Mouse (Mus musculus): ENCODE measurements around the gene Rcan1.

The Rcan1 gene

GRCm38 (mm10) chr16:92468459-92468858 is 2.2 kb downstream of the Rcan1 start:
- DNase-seq (ENCODE audit: low spot score): no peak

- DNase-seq (ENCODE audit: low spot score): no peak
Measured at GRCm38 (mm10) chr16:92467041-92467440, 3.6 kb downstream of the Rcan1 start.

GRCm38 (mm10) chr16:92465642-92466526 is 4.8 kb downstream of the Rcan1 start:
- peak; percentile 99 for DNase-seq (ENCODE audit: low spot score)

DNA sequence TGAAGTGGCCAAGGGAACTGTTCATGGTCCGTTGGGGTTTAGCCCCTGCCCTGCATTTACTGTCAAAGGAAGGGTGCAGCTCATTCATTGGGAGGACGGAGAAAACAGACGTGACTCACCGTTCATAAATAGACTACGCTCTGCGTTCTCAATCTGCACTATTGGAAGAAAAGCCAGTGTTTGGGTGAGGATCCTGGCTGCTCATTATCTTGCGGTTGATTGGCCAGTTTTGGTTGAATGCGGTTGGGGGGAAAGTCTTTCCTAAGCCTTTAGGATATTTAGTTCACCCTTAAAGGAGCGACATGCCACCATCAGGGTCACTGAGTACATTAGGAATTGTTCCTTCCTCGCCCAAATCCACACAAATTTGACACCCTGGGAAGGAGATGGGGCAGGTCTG is 5.4 kb downstream of the Rcan1 start:
- DNase-seq (ENCODE audit: low spot score): no peak

- no peak for DNase-seq (ENCODE audit: low spot score)
Measured at GRCm38 (mm10) chr16:92464390-92464972, 6.2 kb downstream of the Rcan1 start.

DNA sequence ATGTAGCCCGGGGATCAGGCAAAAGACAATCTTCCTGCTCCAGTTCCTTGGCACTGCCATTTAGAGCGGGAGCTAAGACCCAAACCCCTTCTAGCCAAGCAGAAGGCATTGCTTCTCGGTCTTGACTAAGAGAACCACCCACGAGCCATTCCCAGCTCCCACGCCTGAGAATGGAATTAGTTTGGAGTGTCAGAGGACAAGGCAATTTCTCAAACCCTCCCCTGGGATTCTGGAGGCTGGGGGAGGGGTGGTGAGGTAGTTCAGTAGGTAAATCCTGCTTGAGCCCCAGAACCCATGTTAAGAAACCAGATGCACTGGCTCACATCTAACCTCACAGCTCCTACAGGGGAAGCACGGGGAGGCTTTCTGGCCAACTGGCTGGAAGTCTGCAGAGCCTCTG is 9.3 kb downstream of the Rcan1 start:
- DNase-seq (ENCODE audit: low spot score): no peak

DNA sequence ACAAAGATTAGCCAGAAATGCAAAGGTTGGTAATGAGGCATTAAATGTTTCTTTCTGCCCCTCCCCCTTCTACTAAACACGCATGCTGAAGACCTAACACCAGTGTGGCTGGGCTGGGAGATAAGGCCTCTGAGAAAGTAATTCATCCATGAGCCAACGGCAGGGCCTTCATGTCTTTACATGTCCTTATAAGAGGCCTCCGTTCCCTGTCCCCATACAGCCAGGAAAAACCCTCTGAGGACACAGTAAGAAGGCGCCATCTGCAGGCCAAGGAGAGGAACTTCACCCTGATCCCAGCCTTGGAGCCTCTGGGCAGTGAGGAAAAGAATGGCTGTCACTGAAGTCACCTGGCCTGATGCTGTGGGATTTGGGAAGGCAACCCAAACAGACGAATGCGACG is 13.1 kb downstream of the Rcan1 start:
- DNase-seq (ENCODE audit: low spot score): peak; percentile 68

DNA sequence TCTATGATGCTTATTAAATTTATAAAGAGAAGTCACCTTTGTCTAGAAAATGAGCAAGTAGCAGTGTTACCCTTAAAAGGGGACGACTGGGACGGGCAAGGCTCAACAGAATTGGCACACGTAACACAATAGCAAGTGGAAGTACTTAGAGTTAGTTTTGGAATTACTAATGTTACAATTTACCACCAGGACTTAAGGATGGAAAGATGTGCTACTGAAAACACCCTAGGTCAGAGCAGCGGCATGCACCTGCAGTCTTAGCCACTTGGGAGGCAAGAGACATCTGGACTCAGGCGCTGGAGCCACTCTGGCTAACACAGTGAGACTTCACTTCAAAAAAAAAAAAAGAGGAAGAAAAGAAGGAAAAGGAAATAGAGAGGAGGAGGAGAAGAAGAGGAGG is 14.7 kb downstream of the Rcan1 start:
- DNase-seq (ENCODE audit: low spot score): no peak

DNA sequence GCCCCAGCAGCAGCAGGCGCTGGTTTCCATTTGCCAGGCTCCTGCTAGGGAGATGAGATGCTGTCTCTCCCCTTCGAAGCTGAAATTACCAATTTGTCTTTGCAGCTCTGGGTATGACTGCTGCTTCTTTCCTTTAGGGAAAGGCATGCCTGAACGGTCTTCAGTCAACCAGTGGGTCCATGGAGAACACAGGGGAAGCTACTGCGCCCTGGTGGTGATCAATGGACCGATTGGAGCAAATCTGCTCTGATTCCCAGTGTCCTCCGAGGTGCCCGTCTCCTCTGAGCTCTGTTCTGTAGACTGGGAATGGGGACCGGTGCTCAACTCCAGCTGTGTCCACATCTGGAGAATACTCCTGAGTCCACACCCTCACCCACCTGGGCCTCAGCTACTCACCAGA is 15.2 kb downstream of the Rcan1 start:
- DNase-seq (ENCODE audit: low spot score): no peak

DNA sequence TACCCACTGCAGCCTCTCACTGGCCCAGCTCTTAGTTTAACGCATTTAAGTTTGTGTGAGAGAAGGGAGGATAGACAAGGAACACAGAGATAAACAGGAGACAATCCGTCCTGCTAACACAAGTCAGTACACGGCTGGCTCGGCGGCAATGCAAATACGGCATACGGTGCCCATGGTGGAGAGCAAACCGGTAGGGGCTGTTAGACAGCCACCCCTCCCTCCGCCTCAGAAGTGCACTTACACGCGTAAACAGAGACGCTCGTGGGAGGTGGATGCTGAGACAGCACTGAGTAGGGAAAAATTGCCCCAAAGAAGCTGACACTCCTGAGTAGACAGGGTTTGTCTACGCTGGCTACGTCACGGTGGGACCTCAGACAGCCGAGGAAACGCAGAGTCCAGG is 16.2 kb downstream of the Rcan1 start:
- DNase-seq (ENCODE audit: low spot score): no peak

DNA sequence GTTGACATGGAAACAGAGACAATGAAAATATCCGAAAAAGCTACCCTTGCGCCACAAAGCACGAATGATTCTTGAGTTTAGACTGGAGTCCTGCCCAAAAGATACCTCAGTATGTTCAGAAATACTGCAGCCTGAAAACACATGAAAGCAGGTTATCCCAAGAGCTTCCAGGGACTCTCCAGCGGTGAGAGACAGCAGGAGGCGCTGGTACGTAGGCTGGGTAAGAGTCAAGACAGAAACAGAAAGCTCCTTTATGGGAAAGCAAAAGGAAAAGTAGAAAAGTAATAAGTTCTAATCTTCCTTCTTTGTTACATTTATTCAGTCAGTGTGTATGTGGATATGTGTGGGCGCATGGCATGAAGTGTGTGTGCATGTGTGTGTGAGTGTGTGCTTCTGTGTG is 16.7 kb downstream of the Rcan1 start:
- no peak for DNase-seq (ENCODE audit: low spot score)

- DNase-seq (ENCODE audit: low spot score): no peak
Measured at GRCm38 (mm10) chr16:92452609-92453008, 18.1 kb downstream of the Rcan1 start.

DNA sequence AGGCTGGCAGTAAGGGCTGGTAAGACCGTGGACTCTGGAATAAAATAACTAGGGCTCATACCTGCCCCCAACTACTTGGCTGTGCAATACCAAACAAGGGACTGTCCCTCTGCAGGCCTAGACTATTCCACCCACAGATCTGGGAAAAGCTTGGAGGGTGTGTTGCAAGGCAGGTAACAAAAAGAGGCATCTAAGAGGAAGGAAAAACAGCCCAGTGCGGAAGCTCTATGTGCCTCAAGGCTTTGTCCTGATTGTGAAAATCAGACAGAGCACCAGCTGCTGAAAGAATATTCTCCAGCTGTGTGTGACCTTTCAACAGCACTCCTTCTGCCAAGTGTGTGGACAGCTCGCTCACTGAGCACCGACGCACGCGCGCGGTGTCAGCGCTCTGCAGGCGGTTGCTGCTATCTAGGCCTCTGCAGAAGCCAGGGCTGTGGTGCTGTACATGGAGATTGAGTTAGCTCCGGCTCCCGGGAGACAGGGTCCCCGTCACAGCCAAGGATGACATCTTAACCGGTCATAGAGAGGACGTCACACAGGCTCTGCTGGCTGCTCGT is 19.1 kb downstream of the Rcan1 start:
- DNase-seq (ENCODE audit: low spot score): no peak

DNA sequence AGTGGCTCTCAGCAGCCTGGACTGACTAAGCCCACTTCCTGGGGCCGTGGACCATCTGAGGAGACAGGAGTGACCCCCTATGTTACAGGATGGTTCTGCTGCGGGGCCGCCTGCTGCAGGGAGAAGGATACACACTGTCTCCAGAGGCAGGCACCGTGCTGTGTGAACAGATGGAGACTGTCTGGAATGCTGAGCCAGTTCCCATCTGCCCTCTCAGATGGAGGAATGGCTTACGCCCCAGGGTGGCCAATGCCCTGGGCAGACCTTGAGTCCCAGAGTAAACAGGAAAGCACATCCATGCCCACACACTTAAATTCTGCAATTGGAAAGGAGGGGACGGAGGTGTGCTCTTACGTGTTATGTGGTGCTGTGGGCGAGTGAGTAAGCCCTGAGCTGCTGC is 20.3 kb downstream of the Rcan1 start:
- no peak for DNase-seq (ENCODE audit: low spot score)

DNA sequence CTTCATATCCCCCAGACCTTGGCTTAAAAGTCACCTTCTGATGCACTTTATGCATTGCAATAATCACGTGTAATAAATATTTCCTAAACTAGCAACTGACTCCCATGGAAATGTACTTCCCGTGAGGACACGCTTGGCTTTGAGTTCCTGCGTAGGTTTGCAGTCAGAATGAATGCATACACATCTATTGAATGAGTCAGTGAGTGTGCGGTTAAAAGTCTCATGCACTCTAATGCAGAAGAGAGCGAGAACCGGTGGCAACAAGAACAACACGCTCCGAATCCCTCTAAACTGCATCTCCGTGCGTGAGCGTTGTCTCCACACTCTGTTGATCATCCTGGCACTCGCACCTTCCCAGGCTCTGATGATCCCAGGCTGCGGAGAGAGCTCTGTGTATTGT is 21.6 kb downstream of the Rcan1 start:
- no peak for DNase-seq (ENCODE audit: low spot score)

- no peak for DNase-seq (ENCODE audit: low spot score)
Measured at GRCm38 (mm10) chr16:92445377-92445776, 25.3 kb downstream of the Rcan1 start.

DNA sequence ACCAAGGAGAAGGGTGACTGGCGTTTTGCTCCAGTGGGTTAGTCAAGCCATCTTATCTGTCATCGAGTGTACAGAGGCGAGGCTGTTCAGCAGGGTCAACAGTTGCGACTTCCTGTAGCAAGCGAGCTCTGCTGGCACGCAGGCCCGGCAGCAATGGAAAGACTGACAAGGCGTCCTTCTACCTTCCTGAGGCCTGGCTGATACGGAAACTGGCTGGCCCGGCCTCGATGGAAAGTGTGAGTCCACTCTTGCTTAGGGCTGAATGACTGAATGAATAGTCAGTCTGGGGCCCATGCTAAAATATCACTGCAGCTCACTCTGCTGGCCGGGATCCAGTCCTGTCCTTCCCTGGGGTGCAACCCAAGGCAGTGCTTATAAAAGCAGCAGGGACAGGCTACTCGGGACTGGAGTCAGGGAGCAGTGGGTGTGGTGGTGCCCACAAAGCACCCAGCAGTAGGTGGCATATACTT is 27.0 kb downstream of the Rcan1 start:
- DNase-seq (ENCODE audit: low spot score): no peak

GRCm38 (mm10) chr16:92442946-92443345 is 27.7 kb downstream of the Rcan1 start:
- no peak for DNase-seq (ENCODE audit: low spot score)

DNA sequence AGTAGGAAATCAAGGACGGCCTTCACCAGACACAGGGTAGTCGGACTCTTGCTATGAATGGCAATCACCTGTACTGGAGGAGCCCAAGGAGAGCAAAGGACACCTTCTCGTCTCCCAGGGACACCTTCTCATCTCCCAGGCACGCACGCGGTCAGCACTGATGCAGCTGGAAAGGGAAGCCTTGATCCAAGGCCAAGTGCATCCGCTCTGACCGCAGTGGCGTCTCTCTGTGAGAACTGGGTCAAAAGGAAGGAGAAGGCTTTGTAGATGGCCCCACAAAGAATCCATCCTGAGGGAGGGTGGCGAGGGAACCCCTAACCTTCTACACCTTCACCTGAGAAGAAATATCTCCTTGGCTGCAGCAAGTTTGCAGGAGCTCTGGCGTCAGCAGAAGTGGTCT is 28.5 kb downstream of the Rcan1 start:
- no peak for DNase-seq (ENCODE audit: low spot score)

DNA sequence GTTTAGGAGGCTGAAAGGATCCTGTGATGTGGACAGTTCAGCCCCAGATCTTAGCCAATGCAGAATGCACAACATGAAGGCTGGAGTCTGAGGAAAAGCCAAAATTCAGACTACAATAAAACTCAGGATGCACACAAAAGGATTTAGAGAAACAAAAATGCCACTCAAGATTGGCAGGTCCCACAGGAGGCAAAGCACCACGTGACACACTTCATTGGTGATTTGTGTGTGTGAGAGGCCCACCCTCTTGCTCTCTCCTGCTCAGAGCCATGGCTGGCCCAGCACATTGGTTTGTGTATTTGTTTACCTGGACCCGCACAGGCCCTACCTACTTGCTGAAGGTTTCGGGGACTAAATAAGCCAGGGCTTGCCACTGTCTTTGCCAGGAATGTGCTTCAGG is 29.5 kb downstream of the Rcan1 start:
- no peak for DNase-seq (ENCODE audit: low spot score)

- DNase-seq (ENCODE audit: low spot score): no peak
Measured at GRCm38 (mm10) chr16:92440229-92440628, 30.4 kb downstream of the Rcan1 start.

DNA sequence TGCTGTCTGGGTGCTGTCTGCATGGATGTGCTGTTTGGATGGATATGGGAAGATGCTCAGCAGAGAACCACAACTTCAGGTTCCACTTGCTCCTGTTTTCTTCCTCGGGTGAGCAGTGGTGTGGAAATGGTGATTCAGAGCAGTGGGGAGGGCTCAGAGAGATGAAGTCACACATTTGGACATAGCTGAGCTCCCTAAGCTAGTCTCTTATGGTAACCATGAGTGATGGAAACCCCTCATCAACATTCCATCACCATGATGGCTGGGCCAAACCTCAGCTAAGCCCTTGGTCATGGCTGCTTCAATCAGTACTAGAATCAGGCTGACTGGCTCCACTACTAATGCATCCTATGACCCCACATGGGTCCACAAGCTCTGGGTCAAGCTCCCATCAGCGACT is 30.9 kb downstream of the Rcan1 start:
- no peak for DNase-seq (ENCODE audit: low spot score)

- DNase-seq (ENCODE audit: low spot score): no peak
Measured at GRCm38 (mm10) chr16:92435431-92435985, 35.2 kb downstream of the Rcan1 start.
